Mouse (Mus musculus): Measurements from ENCODE around the gene Trip10.

- no peak for TF ChIP-seq POLR2A (IDR thresholded peaks at IDR 0.05; ENCODE audit: insufficient read depth, low read length)
- no peak for TF ChIP-seq CTCF (IDR thresholded peaks at IDR 0.05; ENCODE audit: low read depth, low read length)
Observed at GRCm38 (mm10) chr17:57295935-57296334, 46.7 kb downstream of the Trip10 start.
